ENCODE assay signal across 9 mouse cellular contexts in genomic region chr7:100950481-100951010, GRCm38 (mm10). TPM values are rescaled to one million over a fixed set of nuclear protein-coding genes. Genes with fewer than 3 reads are reported as not detected.
DNase-seq lines count a peak whose midpoint lies in the region; ATAC-seq lines count a peak whose summit lies in the region.
"Had no signal": no experiment of that assay in that cellular context is flagged by ENCODE, and none has a peak within 500 bp of the region (broad histone marks: within the 10 kb centered on the region; RNA-seq: fewer than 3 reads in every experiment).

No protein-coding gene starts in this region.

- H3K9me3 ChIP-seq in limb, embryonic 15.5 days = no peaks in the 10 kb centered on the region
- H3K9me3 ChIP-seq: G1E had no signal

- H3K27me3 ChIP-seq in limb, embryonic 15.5 days = no peaks in the 10 kb centered on the region

- no peaks in the 10 kb centered on the region for H3K36me3 ChIP-seq in limb, embryonic 15.5 days
- H3K36me3 ChIP-seq: G1E had no signal

- 41% methylated on average over 12 of the region's 12 CpGs for WGBS in limb, embryonic 15.5 days

- peak; percentile 89 for ATAC-seq in granulocyte monocyte progenitor cell, adult 5-6 weeks (replicated peaks; ENCODE audit: poor library complexity, severe bottlenecking)
- no peak for ATAC-seq in limb, embryonic 15.5 days (ENCODE audit: insufficient number of reproducible peaks, low FRiP score, low TSS enrichment, low read depth)
- no peak for ATAC-seq in activated CD4-positive, CD25-positive, alpha-beta regulatory T cell, adult 4 months

- H3K4me3 ChIP-seq in limb, embryonic 15.5 days = no peak overlapping the region

- intact Hi-C loops in heart, postnatal 14 days (cut with DNase I) = no loop called here

- no peak overlapping the region for H3K9ac ChIP-seq in limb, embryonic 15.5 days

- H3K4me2 ChIP-seq in limb, embryonic 15.5 days = no peak overlapping the region

- peak overlapping the region; percentile 68 for H3K27ac ChIP-seq in limb, embryonic 15.5 days

- DNase-seq in heart, adult 11 months = peak; percentile 99
- no peak for DNase-seq in heart, postnatal 14 days
- peak; percentile 41 to 55 for DNase-seq in natural killer cell, adult 2 months (ENCODE audit: low spot score in 2 of 2)
- DNase-seq in cerebellum, postnatal 25 days = no peak
- no peak for DNase-seq in yolk sac, embryonic 10.5 days (ENCODE audit: low spot score)

- H3K4me1 ChIP-seq in limb, embryonic 15.5 days = peaks cover 11% of the 10 kb centered on the region

RNA-seq across cellular contexts. Expression of gene Arhgef17, which starts 18.6 kb away (rescaled TPM):
- total RNA-seq in heart, postnatal 14 days (2021) = 10 to 100 TPM; 30.3 to 31.6 TPM
- total RNA-seq in granulocyte monocyte progenitor cell, adult 5-6 weeks (2014; fragmentation: Nextera tagmentation) = 0.30 TPM in 1 of 2 replicates, not detected in the other
- not detected in 2 replicates for total RNA-seq in granulocyte monocyte progenitor cell, adult 5-6 weeks (2017)
- polyA plus RNA-seq in limb, embryonic 15.5 days (2015; fragmentation: Nextera tagmentation; extraction: Ambion mirVana) = 8.0 and 8.5 TPM in 2 replicates
- polyA plus RNA-seq in activated CD4-positive, CD25-positive, alpha-beta regulatory T cell, adult 4 months (2017; shearing (Covaris generic)) = under 1 TPM in 1 of 2 experiments, not detected in 1; 0.42 TPM

RNA-seq across cellular contexts. Expression of gene P2ry6, which starts 23.9 kb away (rescaled TPM):
- total RNA-seq in heart, postnatal 14 days (2021) = 1 to 10 TPM; 4.1 to 4.5 TPM
- total RNA-seq in granulocyte monocyte progenitor cell, adult 5-6 weeks (2014; fragmentation: Nextera tagmentation) = not detected in 2 replicates
- total RNA-seq in granulocyte monocyte progenitor cell, adult 5-6 weeks (2017) = 0.17 TPM in 1 of 2 replicates, not detected in the other
- 6.0 and 7.9 TPM in 2 replicates for polyA plus RNA-seq in limb, embryonic 15.5 days (2015; fragmentation: Nextera tagmentation; extraction: Ambion mirVana)
- polyA plus RNA-seq in activated CD4-positive, CD25-positive, alpha-beta regulatory T cell, adult 4 months (2017; shearing (Covaris generic)) = under 1 TPM in 1 of 2 experiments, not detected in 1; 0.32 TPM

Comparison
In these comparisons a context has a peak if more than half of its experiments do, and no peak if none do; other contexts are left out.
1. DNase-seq: peak in heart, adult 11 months (single experiment) and natural killer cell, adult 2 months (2 of 2); none in heart, postnatal 14 days (0 of 2), cerebellum, postnatal 25 days (0 of 2) and yolk sac, embryonic 10.5 days (single experiment).
2. RNA of gene Arhgef17, which starts 18.6 kb away (total RNA-seq): 30.3 to 31.6 TPM in heart, postnatal 14 days; 0.30 TPM in granulocyte monocyte progenitor cell, adult 5-6 weeks; every median in the first group is over 10 times any median in the second.
3. RNA of gene P2ry6, which starts 23.9 kb away (total RNA-seq): 4.1 to 4.5 TPM in heart, postnatal 14 days; 0.17 TPM in granulocyte monocyte progenitor cell, adult 5-6 weeks; every median in the first group is over 4 times any median in the second.